Mouse (Mus musculus) kidney, adult 10 weeks (tissue): ENCODE measurements around the gene Mospd2. TPM values are rescaled to one million over a fixed set of nuclear protein-coding genes. Genes with fewer than 3 reads are reported as not detected.

Experiments used
- polyA plus RNA-seq: library from polyadenylated mRNA; stranded (reverse); fragments of 350-450 nt; fragmentation: Illumina TruSeq; extraction: RNeasy Lipid Tissue Mini Kit (QIAGEN cat#74804); gene quantifications from one replicate; pipeline ENCODE4 v1.2.3, GENCODE M21; 2014; ENCODE audit warnings: low read depth, low replicate concordance

The Mospd2 gene
- polyA plus RNA-seq = 98.3 TPM

GRCm38 (mm10) chrX:164980193-164980775 is at the start of gene Mospd2, which contains the start of gene Fancb:
TSS of gene Mospd2 (minus strand) at chrX:164980375.
TSS of gene Fancb (plus strand) at chrX:164980592.

GRCm38 (mm10) chrX:165004779-165005324 is 24.7 kb upstream of the Mospd2 start, which contains the start of gene Gm17604:
TSS of gene Gm17604 (minus strand) at chrX:165004829.

Other genes starting within 250 kb of the Mospd2 start
- gene Fancb, start 217 bp upstream of the Mospd2 start, polyA plus RNA-seq = 2.7 TPM
- not detected for gene Gm17604, start 24.5 kb upstream of the Mospd2 start, polyA plus RNA-seq